Mouse (Mus musculus) cerebellum, postnatal 4 days (tissue): Measurements from ENCODE around the gene Cuedc2.
A peak's percentile ranks its signal among the peaks of the same experiment; 100 is the strongest.

Source experiments
- DNase-seq, 2 experiments: peaks; one replicate each; pipeline ENCODE4 v3.0.0; 2022; ENCODE audit warnings: low spot score in 2 of 2, mixed read lengths in 1 of 2

Cuedc2 gene

GRCm38 (mm10) chr19:46339287-46339971, 927 bp upstream of the Cuedc2 start:
- DNase-seq, result peak in 1 of 2 experiments; percentile 59

GRCm38 (mm10) chr19:46338942-46339286, 412 bp upstream of the Cuedc2 start:
- DNase-seq, result no peak

- no peak for DNase-seq
These were observed 677 bp downstream of the Cuedc2 start for GRCm38 (mm10) chr19:46337719-46338330.

GRCm38 (mm10) chr19:46333906-46334305, 4.6 kb downstream of the Cuedc2 start:
- no peak for DNase-seq

GRCm38 (mm10) chr19:46332721-46333339, 5.7 kb downstream of the Cuedc2 start:
- no peak for DNase-seq

GRCm38 (mm10) chr19:46331936-46332335, 6.6 kb downstream of the Cuedc2 start:
- DNase-seq, result no peak

- no peak for DNase-seq
These were observed 7.2 kb downstream of the Cuedc2 start for GRCm38 (mm10) chr19:46331326-46331725.

GRCm38 (mm10) chr19:46330696-46331095, 7.8 kb downstream of the Cuedc2 start:
- no peak for DNase-seq

GRCm38 (mm10) chr19:46329951-46330350, 8.6 kb downstream of the Cuedc2 start:
- peak; percentile 67 to 81 for DNase-seq

GRCm38 (mm10) chr19:46329031-46329641, 9.4 kb downstream of the Cuedc2 start:
- no peak for DNase-seq

- DNase-seq, result peak; percentile 83 to 93
These were observed 10.1 kb downstream of the Cuedc2 start, which contains the start of gene Fbxl15 for GRCm38 (mm10) chr19:46328081-46329030. Gene Fbxl15, plus strand, starts transcription at chr19:46328184.

GRCm38 (mm10) chr19:46327531-46328064, 10.9 kb downstream of the Cuedc2 start:
- DNase-seq, result no peak

GRCm38 (mm10) chr19:46326756-46327305, 11.7 kb downstream of the Cuedc2 start, which contains the start of gene Psd:
Gene Psd, minus strand, starts transcription at chr19:46327156.
- peak in 1 of 2 experiments; percentile 74 for DNase-seq

- no peak for DNase-seq
These were observed 12.3 kb downstream of the Cuedc2 start for GRCm38 (mm10) chr19:46326019-46326755.

- DNase-seq, result no peak
These were observed 13.6 kb downstream of the Cuedc2 start for GRCm38 (mm10) chr19:46324918-46325317.

GRCm38 (mm10) chr19:46324366-46324765, 14.1 kb downstream of the Cuedc2 start:
- DNase-seq, result no peak

GRCm38 (mm10) chr19:46323716-46324115, 14.8 kb downstream of the Cuedc2 start:
- DNase-seq, result no peak

- DNase-seq, result no peak
These were observed 15.4 kb downstream of the Cuedc2 start for GRCm38 (mm10) chr19:46322996-46323572.

GRCm38 (mm10) chr19:46322144-46322995, 16.1 kb downstream of the Cuedc2 start:
- no peak for DNase-seq
